Mouse (Mus musculus) midbrain, embryonic 11.5 days (tissue): ENCODE results near the gene Tm4sf19. TPM values are rescaled to one million over a fixed set of nuclear protein-coding genes. Genes with fewer than 3 reads are reported as not detected.

ENCODE experiments used
- ATAC-seq: fragments of 200-750 bp; cut with Nextera tagmentation; 2 replicates; pipeline ENCODE4 v1.8.0; 2017; ENCODE audit warnings: moderate TSS enrichment, moderate library complexity; ENCODE audit not compliant: low FRiP score
- DNase-seq: peaks from one replicate; pipeline ENCODE4 v3.0.0; 2015; ENCODE audit warnings: low spot score; ENCODE audit errors: missing footprints
- H3K27ac ChIP-seq: fragments of 300-500 bp; sonication (generic); 2 replicates; pipeline ENCODE4 v1.5.1; 2014; ENCODE audit warnings: low read depth, low read length
- H3K27me3 ChIP-seq: fragments of 300-500 bp; sonication (generic); 2 replicates; pipeline ENCODE4 v1.6.1; 2014; ENCODE audit warnings: mild to moderate bottlenecking, low read length, moderate library complexity, mixed read lengths; ENCODE audit not compliant: control insufficient read depth, insufficient read depth
- H3K36me3 ChIP-seq: fragments of 300-500 bp; sonication (generic); 2 replicates; pipeline ENCODE4 v1.6.1; 2014; ENCODE audit warnings: mild to moderate bottlenecking, low read length, moderate library complexity, mixed read lengths; ENCODE audit not compliant: control insufficient read depth, insufficient read depth
- H3K4me1 ChIP-seq: fragments of 300-500 bp; sonication (generic); 2 replicates; pipeline ENCODE4 v1.6.1; 2014; ENCODE audit warnings: low read length; ENCODE audit not compliant: control insufficient read depth, insufficient read depth
- H3K4me2 ChIP-seq: fragments of 300-500 bp; sonication (generic); 2 replicates; pipeline ENCODE4 v1.6.1; 2014; ENCODE audit warnings: mild to moderate bottlenecking, moderate library complexity
- H3K4me3 ChIP-seq: fragments of 300-500 bp; sonication (generic); 2 replicates; pipeline ENCODE4 v1.5.1; 2014; ENCODE audit warnings: low read depth, low read length
- H3K9ac ChIP-seq: fragments of 300-500 bp; sonication (generic); 2 replicates; pipeline ENCODE4 v1.6.1; 2014; ENCODE audit warnings: low read length
- H3K9me3 ChIP-seq: fragments of 300-500 bp; sonication (generic); 2 replicates; pipeline ENCODE4 v1.6.1; 2016; ENCODE audit warnings: low read length; ENCODE audit not compliant: control insufficient read depth
- WGBS: fragments of 180-500 bp; shearing (Covaris S2); extraction: QIAGEN DNeasy Blood & Tissue Kit; methylation state at CpG from one replicate; pipeline ENCODE4 v1.1.7; 2014; 5-methylcytosine and 5-hydroxymethylcytosine counted together
- polyA plus RNA-seq: library from polyadenylated mRNA; unstranded; fragments of >200 nt; fragmentation: Nextera tagmentation; extraction: Ambion mirVana; gene quantifications from 2 replicates; pipeline ENCODE4 v1.2.1, GENCODE M21; 2014

The Tm4sf19 gene
- polyA plus RNA-seq, 1 experiment from 2014 or later = not detected

DNA sequence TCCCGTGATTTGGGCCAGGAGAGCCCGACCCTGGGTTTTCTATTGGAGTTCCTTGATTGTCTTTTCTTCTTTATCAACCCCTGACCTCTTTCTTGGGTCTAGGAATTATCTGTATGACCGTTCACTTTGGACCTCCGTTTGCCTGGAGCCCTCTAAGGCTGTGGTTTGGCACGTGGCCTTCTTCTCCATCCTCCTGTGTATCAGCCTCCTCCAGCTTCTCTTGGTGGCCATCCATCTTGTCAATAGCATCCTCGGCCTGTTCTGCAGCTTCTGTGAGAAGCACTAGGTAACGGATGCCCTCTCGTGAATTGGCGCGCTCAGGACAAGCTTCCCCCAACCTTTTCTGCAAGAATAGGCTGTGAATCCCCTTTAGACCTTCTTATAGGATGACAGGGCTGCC lies 7.4 kb downstream of the Tm4sf19 start:
- Histone ChIP-seq H3K4me3 (no peak overlapping the region), H3K4me2 (no peak overlapping the region), H3K9ac (no peak overlapping the region), H3K27me3 (no peaks in the 10 kb centered on the region), H3K36me3 (no peaks in the 10 kb centered on the region), H3K27ac (no peak overlapping the region), H3K9me3 (no peaks in the 10 kb centered on the region), H3K4me1 (no peaks in the 10 kb centered on the region)
- WGBS = 83% methylated on average over 10 of the region's 10 CpGs
- DNase-seq = no peak
- ATAC-seq = no peak

- H3K9ac ChIP-seq = no peak overlapping the region
- 55% methylated on average over 1 of the region's 1 CpGs for WGBS
- ATAC-seq = no peak
Measured at GRCm38 (mm10) chr16:32417457-32417856, 17.2 kb downstream of the Tm4sf19 start.

GRCm38 (mm10) chr16:32419517-32420483 lies 19.5 kb downstream of the Tm4sf19 start, which contains the start of gene Tctex1d2:
Gene Tctex1d2, plus strand, starts transcription at chr16:32419702.
- Histone ChIP-seq H3K9me3 (no peaks in the 10 kb centered on the region), H3K4me1 (peaks cover 6% of the 10 kb centered on the region; the same call in 1 of the 2 replicates), H3K36me3 (no peaks in the 10 kb centered on the region), H3K9ac (peak within 1 kb of the TSS; percentile 79), H3K27ac (peak within 1 kb of the TSS; percentile 82), H3K27me3 (no peaks in the 10 kb centered on the region), H3K4me3 (peak within 1 kb of the TSS; percentile 69), H3K4me2 (peak within 1 kb of the TSS; percentile 83)
- peak; percentile 99 for DNase-seq
- ATAC-seq = peak; percentile 96
- WGBS = 1% methylated on average over 45 of the region's 45 CpGs

More at GRCm38 (mm10) chr16:32417457-32417856, 17.2 kb downstream of the Tm4sf19 start:
- H3K36me3 ChIP-seq = no peaks in the 10 kb centered on the region
- no peaks in the 10 kb centered on the region for H3K27me3 ChIP-seq
- no peak overlapping the region for H3K4me2 ChIP-seq
- no peak for DNase-seq
- H3K4me1 ChIP-seq = peaks cover 6% of the 10 kb centered on the region; the same call in 1 of the 2 replicates
- no peak overlapping the region for H3K27ac ChIP-seq
- no peaks in the 10 kb centered on the region for H3K9me3 ChIP-seq
- no peak overlapping the region for H3K4me3 ChIP-seq

DNA sequence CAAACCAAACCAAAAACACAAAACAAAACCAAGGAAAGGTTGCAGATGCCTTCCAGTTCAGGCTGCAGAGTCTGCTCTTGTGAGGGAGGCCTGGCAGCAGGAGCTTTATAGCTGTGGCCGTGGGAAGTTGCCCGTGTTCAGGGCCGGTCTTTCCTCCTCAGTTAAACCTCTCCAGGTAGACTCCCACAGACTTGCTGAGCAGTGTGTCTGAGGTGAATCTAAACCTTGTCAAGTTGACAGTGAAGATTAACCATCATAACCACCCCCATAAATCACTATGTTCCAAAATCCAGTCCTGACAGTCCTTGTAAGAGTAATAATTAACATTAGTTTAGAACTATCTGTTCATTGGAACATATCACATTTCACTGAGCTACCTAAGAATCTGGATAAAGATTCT lies 27.2 kb downstream of the Tm4sf19 start:
- Histone ChIP-seq H3K4me2 (no peak overlapping the region), H3K36me3 (no peaks in the 10 kb centered on the region), H3K9me3 (no peaks in the 10 kb centered on the region), H3K27me3 (no peaks in the 10 kb centered on the region), H3K4me1 (peaks cover 8% of the 10 kb centered on the region), H3K27ac (no peak overlapping the region), H3K4me3 (no peak overlapping the region), H3K9ac (no peak overlapping the region)
- 93% methylated on average over 3 of the region's 3 CpGs for WGBS
- no peak for DNase-seq
- no peak for ATAC-seq

DNA sequence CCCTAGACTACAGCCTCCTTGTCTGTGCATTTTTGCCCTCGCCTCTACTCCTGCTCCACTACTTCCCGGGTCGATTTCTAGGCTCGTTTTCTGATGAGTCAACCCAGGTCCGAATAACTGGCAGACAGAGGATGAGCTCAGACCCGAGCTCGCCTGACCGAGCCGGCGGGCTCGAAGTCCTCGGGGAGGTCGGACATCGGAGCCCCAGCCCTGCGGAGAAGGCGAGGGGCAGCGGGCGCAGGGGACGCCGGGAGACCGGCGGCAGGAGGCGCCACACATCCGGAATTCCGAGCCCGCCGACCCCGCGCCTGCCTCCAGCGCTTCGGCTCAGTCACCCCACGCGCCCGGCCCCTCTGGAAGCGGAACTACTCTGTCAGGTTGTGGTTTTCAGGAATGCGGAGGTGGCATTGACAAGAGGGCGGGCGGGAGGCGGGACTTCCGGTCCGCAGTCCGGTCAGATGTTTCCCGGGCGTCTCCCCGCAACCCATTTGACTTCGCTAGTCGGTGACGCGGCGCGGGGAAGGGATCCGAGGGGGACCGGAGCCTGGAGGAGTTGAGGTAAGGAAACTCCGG lies 30.3 kb downstream of the Tm4sf19 start, which contains the start of gene Pcyt1a:
TSS of gene Pcyt1a (plus strand) at position 448 of the 573 bp plus-strand sequence.
- ATAC-seq (peak; percentile 97), DNase-seq (peak; percentile 99)
- H3K9ac ChIP-seq = peak within 1 kb of the TSS; percentile 70
- H3K9me3 ChIP-seq = no peaks in the 10 kb centered on the region
- H3K4me3 ChIP-seq = peak within 1 kb of the TSS; percentile 73
- no peaks in the 10 kb centered on the region for H3K36me3 ChIP-seq
- under 1% methylated on average over 54 of the region's 54 CpGs for WGBS
- peak within 1 kb of the TSS; percentile 91 for H3K4me2 ChIP-seq
- H3K27me3 ChIP-seq = no peaks in the 10 kb centered on the region
- peaks cover 8% of the 10 kb centered on the region for H3K4me1 ChIP-seq
- peak within 1 kb of the TSS; percentile 72 for H3K27ac ChIP-seq

GRCm38 (mm10) chr16:32431047-32431591 lies 30.8 kb downstream of the Tm4sf19 start:
- Histone ChIP-seq H3K36me3 (no peaks in the 10 kb centered on the region), H3K9ac (peak overlapping the region; percentile 70), H3K4me1 (peaks cover 8% of the 10 kb centered on the region), H3K27ac (peak overlapping the region; percentile 72; the same call in 1 of the 2 replicates), H3K4me3 (peak overlapping the region; percentile 73), H3K9me3 (no peaks in the 10 kb centered on the region), H3K27me3 (no peaks in the 10 kb centered on the region), H3K4me2 (peak overlapping the region; percentile 91)
- DNase-seq (no peak), ATAC-seq (peak; percentile 86; the same call in 1 of the 2 replicates)
- 1% methylated on average over 28 of the region's 28 CpGs for WGBS

- Histone ChIP-seq H3K36me3 (no peaks in the 10 kb centered on the region), H3K4me3 (no peak overlapping the region), H3K4me2 (peak overlapping the region; percentile 91; the same call in 1 of the 2 replicates), H3K9me3 (no peaks in the 10 kb centered on the region), H3K27ac (no peak overlapping the region), H3K27me3 (no peaks in the 10 kb centered on the region), H3K4me1 (peaks cover 8% of the 10 kb centered on the region), H3K9ac (no peak overlapping the region)
- ATAC-seq = no peak
- no peak for DNase-seq
- 84% methylated on average over 1 of the region's 1 CpGs for WGBS
Measured at GRCm38 (mm10) chr16:32431926-32432325, 31.6 kb downstream of the Tm4sf19 start.

DNA sequence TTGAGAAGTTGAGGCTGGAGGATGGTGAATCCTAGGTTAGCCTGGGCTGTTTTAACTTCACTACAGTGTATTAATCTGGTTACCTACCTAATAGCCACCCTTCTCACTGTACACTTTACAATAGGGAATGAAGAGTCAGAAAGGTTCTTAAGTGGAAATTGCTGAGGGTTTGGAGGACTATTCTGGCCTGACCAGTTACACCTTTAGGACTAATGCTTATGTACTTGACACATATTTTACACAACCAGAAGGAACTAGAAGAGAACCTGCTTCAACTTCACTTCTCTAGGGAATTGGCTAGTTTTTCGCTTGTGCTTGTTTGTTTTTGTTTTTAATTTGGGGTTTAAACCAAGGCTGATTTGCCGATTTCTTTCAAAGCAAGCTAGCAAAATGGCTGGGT lies 32.8 kb downstream of the Tm4sf19 start:
- Histone ChIP-seq H3K36me3 (no peaks in the 10 kb centered on the region), H3K4me1 (peaks cover 8% of the 10 kb centered on the region), H3K4me2 (no peak overlapping the region), H3K27me3 (no peaks in the 10 kb centered on the region), H3K4me3 (no peak overlapping the region), H3K9me3 (no peaks in the 10 kb centered on the region), H3K9ac (no peak overlapping the region), H3K27ac (no peak overlapping the region)
- WGBS = 90% methylated on average over 2 of the region's 2 CpGs
- ATAC-seq (no peak), DNase-seq (no peak)
